Mouse (Mus musculus) lung, embryonic 16.5 days (tissue): ENCODE measurements at regions not wholly inside any gene's neighbourhood (a gene's known extent, or its start where the extent isn't known, plus 50 kb on each side); places are given as distances from the start of the nearest gene placed in this dataset.

Experiments used
- ATAC-seq: fragments of 200-750 bp; cut with Nextera tagmentation; 2 replicates; pipeline ENCODE4 v1.8.0; 2017; ENCODE audit warnings: low read depth, mild to moderate bottlenecking, moderate library complexity
- H3K27ac ChIP-seq: fragments of 300-500 bp; sonication (generic); 2 replicates; pipeline ENCODE4 v1.5.1; 2014; ENCODE audit warnings: mild to moderate bottlenecking, control low read depth, low read length
- H3K27me3 ChIP-seq: fragments of 300-500 bp; sonication (generic); 2 replicates; pipeline ENCODE4 v1.6.1; 2014; ENCODE audit warnings: low read depth, low read length, mixed read lengths; ENCODE audit not compliant: control insufficient read depth, insufficient read depth
- H3K36me3 ChIP-seq: fragments of 300-500 bp; sonication (generic); 2 replicates; pipeline ENCODE4 v1.6.1; 2014; ENCODE audit warnings: low read length; ENCODE audit not compliant: control insufficient read depth, insufficient read depth
- H3K4me1 ChIP-seq: fragments of 300-500 bp; sonication (generic); replicated peaks from 2 replicates; pipeline ENCODE4 v1.6.1; 2014; ENCODE audit warnings: low read length, mixed read lengths; ENCODE audit not compliant: control insufficient read depth, insufficient read depth
- H3K4me2 ChIP-seq: fragments of 300-500 bp; sonication (generic); 2 replicates; pipeline ENCODE4 v1.6.1; 2014; ENCODE audit warnings: low read depth, low read length, control low read depth
- H3K4me3 ChIP-seq: fragments of 300-500 bp; sonication (generic); 2 replicates; pipeline ENCODE4 v1.5.1; 2014; ENCODE audit warnings: mild to moderate bottlenecking, low read length, control low read depth
- H3K9ac ChIP-seq: fragments of 300-500 bp; sonication (generic); 2 replicates; pipeline ENCODE4 v1.6.1; 2014; ENCODE audit warnings: low read length, control low read depth
- H3K9me3 ChIP-seq: fragments of 300-500 bp; sonication (generic); 2 replicates; pipeline ENCODE4 v1.6.1; 2016; ENCODE audit warnings: low read length; ENCODE audit not compliant: control insufficient read depth
- WGBS: fragments of 180-500 bp; shearing (Covaris S2); extraction: QIAGEN DNeasy Blood & Tissue Kit; methylation state at CpG from one replicate; pipeline ENCODE4 v1.1.7; 2014; 5-methylcytosine and 5-hydroxymethylcytosine counted together

- Histone ChIP-seq H3K9me3 (no peaks in the 10 kb centered on the region), H3K4me3 (no peak overlapping the region), H3K4me1 (peaks cover 8% of the 10 kb centered on the region), H3K27me3 (no peaks in the 10 kb centered on the region), H3K36me3 (no peaks in the 10 kb centered on the region), H3K9ac (0 out of 2 replicates have a peak overlapping the region, but pooled peaks have one; percentile 14), H3K4me2 (no peak overlapping the region), H3K27ac (peak overlapping the region; percentile 94)
- ATAC-seq: peak; percentile 21; the same call in 1 of the 2 replicates
- 47% methylated on average over 4 of the region's 4 CpGs for whole genome bisulfite sequencing
Observed at GRCm38 (mm10) chr2:103143985-103144384, 70.5 kb downstream of the Apip start.

GRCm38 (mm10) chr2:103144420-103144819 is 70.9 kb downstream of the Apip start:
- WGBS: 62% methylated on average over 7 of the region's 7 CpGs
- no peak overlapping the region for H3K9ac ChIP-seq
- H3K4me2 ChIP-seq: no peak overlapping the region
- H3K9me3 ChIP-seq: no peaks in the 10 kb centered on the region
- ATAC-seq: peak; percentile 95
- no peaks in the 10 kb centered on the region for H3K36me3 ChIP-seq
- H3K27me3 ChIP-seq: no peaks in the 10 kb centered on the region
- peaks cover 5% of the 10 kb centered on the region for H3K4me1 ChIP-seq
- H3K27ac ChIP-seq: peak overlapping the region; percentile 96
- no peak overlapping the region for H3K4me3 ChIP-seq

GRCm38 (mm10) chr2:103145058-103145457 is 71.6 kb downstream of the Apip start:
- Histone ChIP-seq H3K4me3 (no peak overlapping the region), H3K9me3 (no peaks in the 10 kb centered on the region), H3K27me3 (no peaks in the 10 kb centered on the region), H3K4me2 (no peak overlapping the region), H3K27ac (peak overlapping the region; percentile 96), H3K4me1 (peaks cover 5% of the 10 kb centered on the region), H3K9ac (no peak overlapping the region), H3K36me3 (no peaks in the 10 kb centered on the region)
- no peak for ATAC-seq
- 35% methylated on average over 3 of the region's 3 CpGs for WGBS

- Histone ChIP-seq H3K4me3 (no peak overlapping the region), H3K9me3 (no peaks in the 10 kb centered on the region), H3K27ac (peak overlapping the region; percentile 96), H3K27me3 (no peaks in the 10 kb centered on the region), H3K9ac (no peak overlapping the region), H3K4me2 (no peak overlapping the region), H3K36me3 (no peaks in the 10 kb centered on the region), H3K4me1 (peaks cover 5% of the 10 kb centered on the region; the same call in 1 of the 2 replicates)
- ATAC-seq: no peak
- 76% methylated on average over 7 of the region's 7 CpGs for WGBS
Observed at GRCm38 (mm10) chr2:103146132-103146531, 72.7 kb downstream of the Apip start.

- Histone ChIP-seq H3K4me1 (no peaks in the 10 kb centered on the region), H3K9me3 (no peaks in the 10 kb centered on the region), H3K4me2 (no peak overlapping the region), H3K27ac (no peak overlapping the region), H3K9ac (no peak overlapping the region), H3K27me3 (no peaks in the 10 kb centered on the region), H3K36me3 (no peaks in the 10 kb centered on the region), H3K4me3 (no peak overlapping the region)
- ATAC-seq: no peak
- 88% methylated on average over 1 of the region's 1 CpGs for WGBS
Observed at GRCm38 (mm10) chr2:103153261-103153660, 79.8 kb downstream of the Apip start.

GRCm38 (mm10) chr2:103167741-103168140 is 94.3 kb downstream of the Apip start:
- Histone ChIP-seq H3K4me3 (no peak overlapping the region), H3K27ac (no peak overlapping the region), H3K4me2 (no peak overlapping the region), H3K4me1 (no peaks in the 10 kb centered on the region), H3K27me3 (no peaks in the 10 kb centered on the region), H3K9ac (no peak overlapping the region), H3K36me3 (no peaks in the 10 kb centered on the region), H3K9me3 (no peaks in the 10 kb centered on the region)
- ATAC-seq: no peak
- 35% methylated on average over 2 of the region's 2 CpGs for WGBS

GRCm38 (mm10) chr2:103168266-103168665 is 94.8 kb downstream of the Apip start:
- H3K27me3 ChIP-seq: no peaks in the 10 kb centered on the region
- H3K9ac ChIP-seq: no peak overlapping the region
- H3K9me3 ChIP-seq: no peaks in the 10 kb centered on the region
- H3K4me2 ChIP-seq: no peak overlapping the region
- H3K4me1 ChIP-seq: no peaks in the 10 kb centered on the region
- H3K36me3 ChIP-seq: no peaks in the 10 kb centered on the region
- no peak overlapping the region for H3K27ac ChIP-seq
- no peak for ATAC-seq
- H3K4me3 ChIP-seq: no peak overlapping the region

GRCm38 (mm10) chr2:103177361-103177760 is 103.9 kb downstream of the Apip start:
- WGBS: 77% methylated on average over 2 of the region's 2 CpGs
- no peaks in the 10 kb centered on the region for H3K9me3 ChIP-seq
- no peaks in the 10 kb centered on the region for H3K27me3 ChIP-seq
- no peak overlapping the region for H3K4me3 ChIP-seq
- no peak for ATAC-seq
- no peaks in the 10 kb centered on the region for H3K4me1 ChIP-seq
- H3K4me2 ChIP-seq: no peak overlapping the region
- no peak overlapping the region for H3K9ac ChIP-seq
- no peak overlapping the region for H3K27ac ChIP-seq
- H3K36me3 ChIP-seq: no peaks in the 10 kb centered on the region

GRCm38 (mm10) chr2:103180298-103180927 is 106.9 kb downstream of the Apip start:
- H3K4me1 ChIP-seq: no peaks in the 10 kb centered on the region
- H3K27ac ChIP-seq: no peak overlapping the region
- no peaks in the 10 kb centered on the region for H3K27me3 ChIP-seq
- no peaks in the 10 kb centered on the region for H3K9me3 ChIP-seq
- 33% methylated on average over 4 of the region's 4 CpGs for WGBS
- no peak for ATAC-seq
- H3K9ac ChIP-seq: no peak overlapping the region
- no peak overlapping the region for H3K4me2 ChIP-seq
- H3K36me3 ChIP-seq: no peaks in the 10 kb centered on the region
- H3K4me3 ChIP-seq: no peak overlapping the region
